Mouse (Mus musculus) midbrain, postnatal 0 days (tissue): ENCODE results near the gene Fam20b. TPM values are rescaled to one million over a fixed set of nuclear protein-coding genes. Genes with fewer than 3 reads are reported as not detected.

Experiments used
- ATAC-seq: fragments of 200-750 bp; cut with Nextera tagmentation; 2 replicates; pipeline ENCODE4 v1.8.0; 2017; ENCODE audit warnings: moderate number of reproducible peaks, mild to moderate bottlenecking, moderate TSS enrichment, moderate library complexity; ENCODE audit not compliant: low FRiP score
- DNase-seq: peaks from one replicate; pipeline ENCODE4 v3.0.0-alpha.2; 2015; ENCODE audit warnings: low spot score
- H3K27ac ChIP-seq: fragments of 300-500 bp; sonication (generic); 2 replicates; pipeline ENCODE4 v1.5.1; 2014; ENCODE audit warnings: low read depth, mild to moderate bottlenecking, low read length, mixed read lengths
- H3K27me3 ChIP-seq: fragments of 300-500 bp; sonication (generic); 2 replicates; pipeline ENCODE4 v1.6.1; 2014; ENCODE audit warnings: low read length, control low read depth, mixed read lengths; ENCODE audit not compliant: insufficient read depth
- H3K36me3 ChIP-seq: fragments of 300-500 bp; sonication (generic); 2 replicates; pipeline ENCODE4 v1.6.1; 2014; ENCODE audit warnings: low read length, control low read depth, mixed read lengths; ENCODE audit not compliant: insufficient read depth
- H3K4me1 ChIP-seq: fragments of 300-500 bp; sonication (generic); 2 replicates; pipeline ENCODE4 v1.6.1; 2014; ENCODE audit warnings: mild to moderate bottlenecking, control low read depth, antibody characterized with exemption, low read length, mixed read lengths; ENCODE audit not compliant: insufficient read depth
- H3K4me2 ChIP-seq: fragments of 300-500 bp; sonication (generic); 2 replicates; pipeline ENCODE4 v1.6.1; 2014; ENCODE audit warnings: low read depth, mild to moderate bottlenecking, low read length, mixed read lengths; ENCODE audit not compliant: poor library complexity, severe bottlenecking
- H3K4me3 ChIP-seq: fragments of 300-500 bp; sonication (generic); 2 replicates; pipeline ENCODE4 v1.5.1; 2014; ENCODE audit warnings: low read depth, mild to moderate bottlenecking, low read length, moderate library complexity
- H3K9ac ChIP-seq: fragments of 300-500 bp; sonication (generic); replicated peaks from 2 replicates; pipeline ENCODE4 v1.6.1; 2014; ENCODE audit warnings: mild to moderate bottlenecking, low read length, moderate library complexity, mixed read lengths; ENCODE audit not compliant: poor library complexity, severe bottlenecking
- H3K9me3 ChIP-seq: fragments of 300-500 bp; sonication (generic); 2 replicates; pipeline ENCODE4 v1.6.1; 2016; ENCODE audit warnings: low read length, control low read depth
- CTCF ChIP-seq: IDR thresholded peaks from 2 replicates; pipeline ENCODE4 v1.5.1; 2016; ENCODE audit warnings: antibody characterized with exemption, mild to moderate bottlenecking
- WGBS: fragments of 180-500 bp; shearing (Covaris S2); extraction: QIAGEN DNeasy Blood & Tissue Kit; methylation state at CpG from one replicate; pipeline ENCODE4 v1.1.7; 2014; 5-methylcytosine and 5-hydroxymethylcytosine counted together
- polyA plus RNA-seq: library from polyadenylated mRNA; unstranded; fragments of >200 nt; fragmentation: Nextera tagmentation; extraction: Ambion mirVana; gene quantifications from 2 replicates; pipeline ENCODE4 v1.2.1, GENCODE M21; 2015
- total RNA-seq: library from RNA; depleted of rRNA; stranded (reverse); fragments of >200 nt; gene quantifications from 2 replicates; pipeline ENCODE4 v1.2.3, GENCODE M21; 2014

Fam20b gene
- total and polyA plus RNA-seq, 2 experiments from 2014 or later = 32.3 to 69.9 TPM

- no peak for DNase-seq
- no peak for TF ChIP-seq CTCF
- Histone ChIP-seq H3K4me1 (peaks cover 6% of the 10 kb centered on the region), H3K4me2 (no peak overlapping the region), H3K9ac (no peak overlapping the region), H3K9me3 (no peaks in the 10 kb centered on the region), H3K4me3 (no peak overlapping the region), H3K36me3 (no peaks in the 10 kb centered on the region), H3K27me3 (no peaks in the 10 kb centered on the region), H3K27ac (no peak overlapping the region)
- WGBS = 59% methylated on average over 4 of the region's 4 CpGs
- no peak for ATAC-seq
Observed at GRCm38 (mm10) chr1:156750261-156750660, 31.4 kb upstream of the Fam20b start.

DNA sequence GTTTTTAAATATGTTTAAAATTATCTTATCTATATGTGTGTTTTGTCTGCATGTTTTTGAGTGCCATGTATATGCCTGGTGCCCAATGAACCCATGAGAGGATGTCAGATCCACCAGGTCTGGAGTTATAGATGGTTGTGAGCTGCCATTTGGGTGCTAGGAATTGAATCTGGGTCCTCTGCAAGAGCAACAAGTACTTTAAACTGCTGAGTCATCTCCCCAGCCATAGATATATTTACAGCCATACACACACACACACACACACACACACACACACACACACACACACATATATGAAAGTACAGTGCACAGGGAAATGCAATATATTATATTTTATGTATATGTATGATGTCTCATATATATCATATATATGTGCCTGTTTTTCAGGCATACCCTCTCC, 30.2 kb upstream of the Fam20b start:
- Histone ChIP-seq H3K27me3 (no peaks in the 10 kb centered on the region), H3K4me1 (no peaks in the 10 kb centered on the region), H3K4me2 (no peak overlapping the region), H3K4me3 (no peak overlapping the region), H3K9ac (no peak overlapping the region), H3K36me3 (no peaks in the 10 kb centered on the region), H3K9me3 (no peaks in the 10 kb centered on the region), H3K27ac (no peak overlapping the region)
- no peak for DNase-seq
- TF ChIP-seq CTCF = no peak
- no peak for ATAC-seq

- H3K27ac ChIP-seq = no peak overlapping the region
Observed at GRCm38 (mm10) chr1:156748435-156749005, 29.6 kb upstream of the Fam20b start.

DNA sequence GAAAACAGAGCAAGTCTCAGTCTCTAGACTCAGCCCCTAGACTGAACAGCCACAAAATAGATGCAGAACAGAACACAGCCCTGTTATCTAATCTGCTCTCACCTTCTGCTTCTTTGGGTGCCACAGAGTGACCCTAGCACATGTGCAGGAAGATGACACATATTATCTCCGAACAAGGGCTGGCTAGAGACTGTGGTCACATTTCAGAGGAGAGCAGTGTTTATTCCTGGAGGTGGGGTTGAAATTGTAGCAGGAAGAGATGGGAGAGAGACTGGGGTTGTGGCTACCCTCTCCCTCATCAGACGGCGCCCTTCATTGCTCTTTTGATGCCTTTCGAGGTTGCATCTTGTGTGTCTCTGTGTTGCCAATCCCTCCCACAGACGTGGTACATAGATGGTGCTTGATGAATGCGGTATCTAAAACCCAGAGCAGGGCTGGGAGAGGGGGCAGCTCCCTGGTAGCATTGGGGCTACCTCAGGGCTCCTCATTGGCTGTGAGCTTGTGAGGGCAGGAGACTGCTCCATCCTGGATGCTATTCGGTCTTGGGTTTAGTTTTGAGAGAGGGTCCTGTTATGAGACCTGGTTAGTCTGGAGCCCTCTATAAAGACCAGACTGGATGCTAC, 26.4 kb upstream of the Fam20b start:
- Histone ChIP-seq H3K36me3 (no peaks in the 10 kb centered on the region), H3K9me3 (no peaks in the 10 kb centered on the region), H3K4me1 (no peaks in the 10 kb centered on the region), H3K9ac (no peak overlapping the region), H3K27ac (no peak overlapping the region), H3K27me3 (no peaks in the 10 kb centered on the region), H3K4me2 (no peak overlapping the region), H3K4me3 (no peak overlapping the region)
- ATAC-seq = no peak
- DNase-seq = no peak
- TF ChIP-seq CTCF = no peak
- 82% methylated on average over 7 of the region's 7 CpGs for whole genome bisulfite sequencing

More at GRCm38 (mm10) chr1:156748435-156749005, 29.6 kb upstream of the Fam20b start:
- H3K9ac ChIP-seq = no peak overlapping the region
- H3K4me3 ChIP-seq = no peak overlapping the region
- 67% methylated on average over 16 of the region's 16 CpGs for WGBS
- no peaks in the 10 kb centered on the region for H3K36me3 ChIP-seq
- no peaks in the 10 kb centered on the region for H3K9me3 ChIP-seq
- H3K27me3 ChIP-seq = no peaks in the 10 kb centered on the region
- DNase-seq (peak; percentile 52), ATAC-seq (no peak)
- H3K4me2 ChIP-seq = no peak overlapping the region
- no peak for TF ChIP-seq CTCF
- H3K4me1 ChIP-seq = no peaks in the 10 kb centered on the region

DNA sequence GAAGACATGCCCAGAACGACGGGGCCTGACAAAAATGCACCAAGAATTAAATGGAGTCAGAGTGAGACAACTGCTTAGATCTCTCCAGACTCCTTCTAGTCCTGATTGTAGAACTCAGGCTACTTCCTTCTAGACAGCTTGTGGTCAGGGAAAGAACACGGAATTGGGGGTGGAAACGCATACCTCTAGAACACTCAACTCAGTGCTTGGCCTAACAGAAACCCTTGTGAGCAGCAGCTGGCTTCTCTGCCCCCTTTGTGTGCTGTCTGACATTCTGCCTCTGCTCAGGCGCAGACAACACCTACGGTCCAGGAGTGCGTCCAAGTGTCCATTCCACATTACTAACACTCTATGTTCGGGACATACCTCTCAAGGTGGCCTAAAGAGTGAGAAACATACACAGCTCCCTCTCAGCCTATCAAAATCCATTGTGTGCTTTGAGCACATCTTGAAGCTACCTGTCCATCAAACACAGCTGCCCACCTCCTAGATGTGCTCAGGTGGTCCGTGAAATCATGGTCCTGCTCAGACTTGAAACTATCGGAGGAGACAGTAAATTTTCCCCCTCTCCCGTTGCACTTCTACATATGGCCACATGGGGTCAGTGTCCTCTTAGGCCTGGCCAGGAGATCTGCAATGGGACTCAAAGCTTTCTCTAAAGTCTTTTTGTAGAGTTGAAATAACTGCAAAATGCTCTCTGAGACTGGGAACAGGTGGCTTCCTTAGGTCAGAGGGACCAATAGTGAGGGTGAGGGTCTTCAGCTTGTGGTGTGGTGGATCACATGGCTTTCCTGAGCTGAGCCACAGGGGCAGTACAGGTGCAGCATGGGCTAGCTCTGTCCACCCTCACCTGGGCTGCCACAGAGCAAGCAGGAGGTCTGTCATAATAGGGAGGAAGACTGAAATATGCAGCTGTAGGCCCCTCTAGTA, 22.9 kb upstream of the Fam20b start:
- Histone ChIP-seq H3K27ac (no peak overlapping the region), H3K27me3 (no peaks in the 10 kb centered on the region), H3K4me3 (no peak overlapping the region), H3K4me2 (no peak overlapping the region), H3K9ac (no peak overlapping the region), H3K9me3 (no peaks in the 10 kb centered on the region), H3K36me3 (no peaks in the 10 kb centered on the region), H3K4me1 (no peaks in the 10 kb centered on the region)
- TF ChIP-seq CTCF = peak; percentile 100
- DNase-seq (peak; percentile 82), ATAC-seq (peak; percentile 53; the same call in 1 of the 2 replicates)
- WGBS = 62% methylated on average over 11 of the region's 11 CpGs

- no peak for TF ChIP-seq CTCF
- H3K36me3 ChIP-seq = no peaks in the 10 kb centered on the region
- no peaks in the 10 kb centered on the region for H3K9me3 ChIP-seq
- 78% methylated on average over 2 of the region's 2 CpGs for WGBS
- H3K27me3 ChIP-seq = no peaks in the 10 kb centered on the region
- H3K4me1 ChIP-seq = no peaks in the 10 kb centered on the region
- no peak overlapping the region for H3K9ac ChIP-seq
- no peak overlapping the region for H3K4me3 ChIP-seq
- DNase-seq = no peak
- no peak for ATAC-seq
- no peak overlapping the region for H3K27ac ChIP-seq
- H3K4me2 ChIP-seq = no peak overlapping the region
Observed at GRCm38 (mm10) chr1:156735788-156736187, 16.9 kb upstream of the Fam20b start.
